Mouse (Mus musculus): ENCODE data around the gene Ssx9. TPM values are rescaled to one million over a fixed set of nuclear protein-coding genes. Genes with fewer than 3 reads are reported as not detected.
A peak's percentile ranks its signal among the peaks of the same experiment; 100 is the strongest.
"Not testable (repeated sequence)": the region's sequence is repeated elsewhere in the genome, so short reads cannot be mapped to it uniquely, and the experiment has no call there.

Ssx9 gene
- total RNA-seq (2012; rRNA removed): not detected in 2 replicates

DNA sequence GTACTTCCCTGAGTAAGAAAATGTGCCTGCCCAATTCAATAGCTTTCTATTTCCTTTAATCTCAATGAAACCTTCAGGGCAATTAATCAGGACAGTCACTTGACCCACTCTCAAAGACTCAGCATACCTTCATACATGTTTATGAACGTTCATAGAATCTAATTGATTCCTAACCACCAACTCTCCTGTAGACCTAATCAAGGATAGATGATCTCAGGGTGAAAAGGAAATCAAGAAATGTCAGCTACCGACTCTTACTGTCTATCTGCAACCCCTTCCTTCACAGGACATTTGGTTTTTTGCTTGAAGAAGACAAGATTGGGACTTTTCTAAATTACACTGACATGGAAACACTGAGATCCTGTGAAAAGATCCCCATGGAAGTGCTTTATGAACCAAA lies at the start of gene Ssx9:
Gene Ssx9, plus strand, starts transcription at position 301 of the 400 bp plus-strand sequence.
- H3K36me3 ChIP-seq (ENCODE audit: control insufficient read depth, insufficient read depth, low read length, poor library complexity, severe bottlenecking); H3K27ac ChIP-seq (ENCODE audit: insufficient read depth, low read depth, low read length, poor library complexity, severe bottlenecking); H3K4me3 ChIP-seq (ENCODE audit: insufficient read depth in 1 of 2, low read depth in 1 of 2, low read length in 2 of 2, poor library complexity in 1 of 2, severe bottlenecking in 1 of 2); DNase-seq (ENCODE audit: low read depth, low spot score); H3K4me1 ChIP-seq (ENCODE audit: control insufficient read depth in 2 of 2, insufficient read depth in 2 of 2, low read length in 2 of 2, poor library complexity in 1 of 2); H3K9me3 ChIP-seq (ENCODE audit: control insufficient read depth, insufficient read depth, low read depth, low read length); H3K9ac ChIP-seq (ENCODE audit: insufficient read depth, low read depth, low read length, poor library complexity, severe bottlenecking); in situ Hi-C loops (cut with MboI; ENCODE audit: low sequenced_read_pairs in 2 of 2, unreplicated experiment in 2 of 2): not testable (repeated sequence)

- H3K9me3 ChIP-seq (ENCODE audit: control insufficient read depth, insufficient read depth, low read depth, low read length): no peaks in the 10 kb centered on the region
- no peaks in the 10 kb centered on the region for H3K4me1 ChIP-seq (ENCODE audit: control insufficient read depth in 2 of 2, insufficient read depth in 2 of 2, low read length in 2 of 2, poor library complexity in 1 of 2)
- no peak overlapping the region for H3K4me3 ChIP-seq (ENCODE audit: insufficient read depth in 1 of 2, low read depth in 1 of 2, low read length in 2 of 2, poor library complexity in 1 of 2, severe bottlenecking in 1 of 2)
- H3K9ac ChIP-seq (ENCODE audit: insufficient read depth, low read depth, low read length, poor library complexity, severe bottlenecking): no peak overlapping the region
- TF ChIP-seq ZC3H11A (IDR thresholded peaks at IDR 0.05; ENCODE audit: borderline replicate concordance, low read depth, low read length): no peak
- no peak for TF ChIP-seq HCFC1 (IDR thresholded peaks at IDR 0.05; ENCODE audit: borderline replicate concordance, insufficient read depth, low read length)
- no peak for TF ChIP-seq ZNF384 (IDR thresholded peaks at IDR 0.05; ENCODE audit: low read depth, low read length)
- no peak for TF ChIP-seq MAFK (IDR thresholded peaks at IDR 0.05; ENCODE audit: insufficient read depth, low read depth, low read length)
- DNase-seq (ENCODE audit: low read depth, low spot score): peak; percentile 63
- no peak overlapping the region for H3K27ac ChIP-seq (ENCODE audit: insufficient read depth, low read depth, low read length, poor library complexity, severe bottlenecking)
- H3K36me3 ChIP-seq (ENCODE audit: control insufficient read depth, insufficient read depth, low read length, poor library complexity, severe bottlenecking): no peaks in the 10 kb centered on the region
- in situ Hi-C loops (cut with MboI; ENCODE audit: low sequenced_read_pairs in 2 of 2, unreplicated experiment in 2 of 2): no loop called here
Measured at GRCm38 (mm10) chrX:8732907-8733306, 15.3 kb upstream of the Ssx9 start.

GRCm38 (mm10) chrX:8803391-8803790 lies 55.2 kb downstream of the Ssx9 start, which contains the start of gene Ssxb5:
Gene Ssxb5, plus strand, starts transcription at chrX:8803691.
- H3K4me1 ChIP-seq (ENCODE audit: control insufficient read depth in 2 of 2, insufficient read depth in 2 of 2, low read length in 2 of 2, poor library complexity in 1 of 2); H3K9ac ChIP-seq (ENCODE audit: insufficient read depth, low read depth, low read length, poor library complexity, severe bottlenecking); H3K4me3 ChIP-seq (ENCODE audit: insufficient read depth in 1 of 2, low read depth in 1 of 2, low read length in 2 of 2, poor library complexity in 1 of 2, severe bottlenecking in 1 of 2); in situ Hi-C loops (cut with MboI; ENCODE audit: low sequenced_read_pairs in 2 of 2, unreplicated experiment in 2 of 2); DNase-seq (ENCODE audit: low read depth, low spot score); H3K9me3 ChIP-seq (ENCODE audit: control insufficient read depth, insufficient read depth, low read depth, low read length); H3K36me3 ChIP-seq (ENCODE audit: control insufficient read depth, insufficient read depth, low read length, poor library complexity, severe bottlenecking); H3K27ac ChIP-seq (ENCODE audit: insufficient read depth, low read depth, low read length, poor library complexity, severe bottlenecking): not testable (repeated sequence)

Other genes with a start within 250 kb of the Ssx9 start
- gene Gm14459, start 223.5 kb upstream of the Ssx9 start, total RNA-seq (2012; rRNA removed): not detected in 2 replicates
- not detected in 2 replicates for gene Ssxb6, start 200.2 kb upstream of the Ssx9 start, total RNA-seq (2012; rRNA removed)
- gene Ssxb3, start 156.6 kb upstream of the Ssx9 start, total RNA-seq (2012; rRNA removed): not detected in 2 replicates
- gene Ssxb8, start 57.6 kb upstream of the Ssx9 start, total RNA-seq (2012; rRNA removed): not detected in 2 replicates
- gene Ssxb5, start 55.3 kb downstream of the Ssx9 start, total RNA-seq (2012; rRNA removed): not detected in 2 replicates
- not detected in 2 replicates for gene Gm6592, start 95.6 kb downstream of the Ssx9 start, total RNA-seq (2012; rRNA removed)
- gene Gm5751, start 125.8 kb downstream of the Ssx9 start, total RNA-seq (2012; rRNA removed): not detected in 2 replicates
- 0.37 and 0.67 TPM in 2 replicates for gene B630019K06Rik, start 143.9 kb downstream of the Ssx9 start, total RNA-seq (2012; rRNA removed)
- gene Fthl17b, start 214.5 kb downstream of the Ssx9 start, total RNA-seq (2012; rRNA removed): not detected in 2 replicates
- gene Fthl17c, start 228.1 kb downstream of the Ssx9 start, total RNA-seq (2012; rRNA removed): 20.3 and 41.0 TPM in 2 replicates
- gene Fthl17d, start 238.3 kb downstream of the Ssx9 start, total RNA-seq (2012; rRNA removed): 4.2 and 5.5 TPM in 2 replicates